15 mouse cellular contexts compared by ENCODE assay signal in the genomic region with DNA sequence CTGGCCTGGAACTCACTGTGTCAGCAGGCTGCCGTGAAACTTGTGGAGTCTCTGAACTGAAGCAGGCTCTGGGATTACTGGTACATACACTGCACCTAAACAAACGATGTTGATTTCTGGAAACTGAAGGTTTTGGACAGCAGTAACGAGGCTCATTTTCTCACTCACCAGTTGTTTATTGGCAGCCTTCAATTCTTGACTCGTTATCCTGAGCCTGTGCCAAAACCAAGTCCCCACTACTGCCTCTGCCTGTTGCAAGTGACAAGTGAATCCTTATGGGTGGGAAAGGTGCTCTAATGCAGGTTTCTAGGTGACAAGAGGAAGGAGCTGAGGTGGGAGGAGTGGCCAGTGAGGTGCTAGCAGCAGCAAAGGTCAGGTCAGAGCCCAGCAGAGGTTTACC. TPM values are rescaled to one million over a fixed set of nuclear protein-coding genes. Genes with fewer than 3 reads are reported as not detected.
A peak's percentile ranks its signal among the peaks of the same experiment; 100 is the strongest.
DNase-seq lines count a peak whose midpoint lies in the region; ATAC-seq and TF ChIP-seq lines count a peak whose summit lies in the region.
"Had no signal": no experiment of that assay in that cellular context is flagged by ENCODE, and none has a peak within 500 bp of the region (broad histone marks: within the 10 kb centered on the region; RNA-seq: fewer than 3 reads in every experiment).

No protein-coding gene starts in this region.

- WGBS in forebrain, postnatal 0 days: 17% methylated on average over 4 of the region's 4 CpGs
- 19% methylated on average over 4 of the region's 4 CpGs for WGBS in forebrain, embryonic 14.5 days
- 86% methylated on average over 4 of the region's 4 CpGs for WGBS in hindbrain, embryonic 10.5 days
- 80% methylated on average over 4 of the region's 4 CpGs for WGBS in hindbrain, embryonic 12.5 days
- WGBS in lung, embryonic 14.5 days: 32% methylated on average over 4 of the region's 4 CpGs
- 50% methylated on average over 4 of the region's 4 CpGs for WGBS in midbrain, embryonic 15.5 days

- intact Hi-C loops in gastrocnemius, postnatal 36 days (cut with DNase I): no loop called here

- no peaks in the 10 kb centered on the region for H3K4me1 ChIP-seq in forebrain, postnatal 0 days (ENCODE audit: insufficient read depth)
- H3K4me1 ChIP-seq in forebrain, embryonic 14.5 days (ENCODE audit: control insufficient read depth, insufficient read depth, low read length): no peaks in the 10 kb centered on the region; the same call in 1 of the 2 replicates
- H3K4me1 ChIP-seq in hindbrain, embryonic 10.5 days (replicated peaks): peaks cover 38% of the 10 kb centered on the region
- H3K4me1 ChIP-seq in hindbrain, embryonic 12.5 days: peaks cover 35% of the 10 kb centered on the region
- H3K4me1 ChIP-seq in lung, embryonic 14.5 days (ENCODE audit: insufficient read depth): 0 out of 2 replicates have a peak, but pooled peaks cover 4% of the 10 kb centered on the region
- peaks cover 27% of the 10 kb centered on the region for H3K4me1 ChIP-seq in midbrain, embryonic 15.5 days

- H3K9me3 ChIP-seq in forebrain, postnatal 0 days (ENCODE audit: low read length): no peaks in the 10 kb centered on the region
- H3K9me3 ChIP-seq in forebrain, embryonic 14.5 days (replicated peaks; ENCODE audit: control insufficient read depth, low read length): no peaks in the 10 kb centered on the region
- H3K9me3 ChIP-seq in hindbrain, embryonic 10.5 days: no peaks in the 10 kb centered on the region
- no peaks in the 10 kb centered on the region for H3K9me3 ChIP-seq in hindbrain, embryonic 12.5 days (replicated peaks)
- H3K9me3 ChIP-seq in lung, embryonic 14.5 days (ENCODE audit: low read depth, low read length): no peaks in the 10 kb centered on the region
- H3K9me3 ChIP-seq in midbrain, embryonic 15.5 days: no peaks in the 10 kb centered on the region
- H3K9me3 ChIP-seq: embryonic facial prominence, embryonic 12.5 days; forebrain, embryonic 12.5 days; liver, embryonic 15.5 days; stomach, embryonic 15.5 days had no signal

- no peak for DNase-seq in forebrain, postnatal 0 days
- no peak for DNase-seq in forebrain, embryonic 14.5 days (ENCODE audit: low spot score)
- DNase-seq in hindbrain, embryonic 10.5 days (ENCODE audit: low spot score): no peak
- peak; percentile 44 for DNase-seq in lung, embryonic 14.5 days
- DNase-seq in lung, postnatal 36 days: no peak
- no peak for DNase-seq in gastrocnemius, postnatal 36 days
- DNase-seq: heart, postnatal 36 days; kidney, adult 11 months had no signal

- peak overlapping the region; percentile 40; the same call in 1 of the 2 replicates for H3K27ac ChIP-seq in forebrain, postnatal 0 days (ENCODE audit: low read depth, low read length)
- no peak overlapping the region for H3K27ac ChIP-seq in forebrain, embryonic 14.5 days (ENCODE audit: low read depth, low read length)
- H3K27ac ChIP-seq in hindbrain, embryonic 10.5 days: 0 out of 2 replicates have a peak overlapping the region, but pooled peaks have one; percentile 13
- H3K27ac ChIP-seq in hindbrain, embryonic 12.5 days: no peak overlapping the region
- no peak overlapping the region for H3K27ac ChIP-seq in lung, embryonic 14.5 days (ENCODE audit: low read depth)
- 0 out of 2 replicates have a peak overlapping the region, but pooled peaks have one; percentile 20 for H3K27ac ChIP-seq in midbrain, embryonic 15.5 days
- H3K27ac ChIP-seq: embryonic facial prominence, embryonic 12.5 days; forebrain, embryonic 12.5 days; liver, embryonic 15.5 days; stomach, embryonic 15.5 days had no signal

- no peak for ATAC-seq in forebrain, postnatal 0 days
- ATAC-seq in forebrain, embryonic 14.5 days: no peak
- ATAC-seq in hindbrain, embryonic 12.5 days (ENCODE audit: low FRiP score): no peak
- ATAC-seq in lung, embryonic 14.5 days (ENCODE audit: insufficient read depth): no peak
- no peak for ATAC-seq in midbrain, embryonic 15.5 days (replicated peaks)

- H3K4me3 ChIP-seq in forebrain, postnatal 0 days (ENCODE audit: low read depth, low read length): no peak overlapping the region
- H3K4me3 ChIP-seq in forebrain, embryonic 14.5 days (ENCODE audit: low read depth, low read length): no peak overlapping the region
- H3K4me3 ChIP-seq in hindbrain, embryonic 10.5 days: no peak overlapping the region
- no peak overlapping the region for H3K4me3 ChIP-seq in hindbrain, embryonic 12.5 days
- H3K4me3 ChIP-seq in lung, embryonic 14.5 days (ENCODE audit: low read depth, low read length): no peak overlapping the region
- H3K4me3 ChIP-seq in midbrain, embryonic 15.5 days: no peak overlapping the region
- H3K4me3 ChIP-seq: embryonic facial prominence, embryonic 12.5 days; forebrain, embryonic 12.5 days; liver, embryonic 15.5 days; stomach, embryonic 15.5 days had no signal

- no peak overlapping the region for H3K9ac ChIP-seq in forebrain, postnatal 0 days
- H3K9ac ChIP-seq in forebrain, embryonic 14.5 days (ENCODE audit: low read length): no peak overlapping the region
- H3K9ac ChIP-seq in hindbrain, embryonic 12.5 days: no peak overlapping the region
- H3K9ac ChIP-seq in lung, embryonic 14.5 days: peak overlapping the region; percentile 15; the same call in 1 of the 2 replicates
- no peak overlapping the region for H3K9ac ChIP-seq in midbrain, embryonic 15.5 days
- H3K9ac ChIP-seq: embryonic facial prominence, embryonic 12.5 days; forebrain, embryonic 12.5 days; liver, embryonic 15.5 days; stomach, embryonic 15.5 days had no signal

- no peaks in the 10 kb centered on the region for H3K27me3 ChIP-seq in forebrain, postnatal 0 days (ENCODE audit: insufficient read depth, low read length)
- no peaks in the 10 kb centered on the region for H3K27me3 ChIP-seq in forebrain, embryonic 14.5 days (replicated peaks; ENCODE audit: control insufficient read depth, insufficient read depth, low read length)
- no peaks in the 10 kb centered on the region for H3K27me3 ChIP-seq in hindbrain, embryonic 10.5 days (ENCODE audit: insufficient read depth, poor library complexity, severe bottlenecking)
- no peaks in the 10 kb centered on the region for H3K27me3 ChIP-seq in hindbrain, embryonic 12.5 days
- H3K27me3 ChIP-seq in lung, embryonic 14.5 days (ENCODE audit: insufficient read depth, low read length): no peaks in the 10 kb centered on the region
- no peaks in the 10 kb centered on the region for H3K27me3 ChIP-seq in midbrain, embryonic 15.5 days (replicated peaks)
- H3K27me3 ChIP-seq: embryonic facial prominence, embryonic 12.5 days; forebrain, embryonic 12.5 days; liver, embryonic 15.5 days; stomach, embryonic 15.5 days had no signal

- no peak overlapping the region for H3K4me2 ChIP-seq in forebrain, postnatal 0 days (ENCODE audit: low read depth)
- H3K4me2 ChIP-seq in forebrain, embryonic 14.5 days (ENCODE audit: low read length): no peak overlapping the region
- H3K4me2 ChIP-seq in hindbrain, embryonic 12.5 days (replicated peaks): no peak overlapping the region
- no peak overlapping the region for H3K4me2 ChIP-seq in lung, embryonic 14.5 days
- no peak overlapping the region for H3K4me2 ChIP-seq in midbrain, embryonic 15.5 days
- H3K4me2 ChIP-seq: embryonic facial prominence, embryonic 12.5 days; forebrain, embryonic 12.5 days; liver, embryonic 15.5 days; stomach, embryonic 15.5 days had no signal

- TF ChIP-seq CTCF in forebrain, postnatal 0 days (IDR thresholded peaks at IDR 0.05; ENCODE audit: low read depth): no peak
- TF ChIP-seq CTCF in lung, embryonic 14.5 days (IDR thresholded peaks at IDR 0.05; ENCODE audit: low read depth): no peak

- peaks cover 22% of the 10 kb centered on the region for H3K36me3 ChIP-seq in forebrain, postnatal 0 days (ENCODE audit: insufficient read depth)
- peaks cover 21% of the 10 kb centered on the region for H3K36me3 ChIP-seq in forebrain, embryonic 14.5 days (ENCODE audit: control insufficient read depth, insufficient read depth, low read length)
- peaks cover 55% of the 10 kb centered on the region for H3K36me3 ChIP-seq in hindbrain, embryonic 10.5 days
- peaks cover 25% of the 10 kb centered on the region for H3K36me3 ChIP-seq in hindbrain, embryonic 12.5 days
- peaks cover 18% of the 10 kb centered on the region; the same call in 1 of the 2 replicates for H3K36me3 ChIP-seq in lung, embryonic 14.5 days (ENCODE audit: insufficient read depth)
- H3K36me3 ChIP-seq in midbrain, embryonic 15.5 days (replicated peaks): peaks cover 14% of the 10 kb centered on the region; the same call in 1 of the 2 replicates
- H3K36me3 ChIP-seq: liver, embryonic 15.5 days had no signal

RNA-seq across cellular contexts. Expression of gene Myl9, which starts 33.2 kb away (rescaled TPM):
- total RNA-seq in forebrain, postnatal 0 days (2014; rRNA removed): 24.4 and 34.3 TPM in 2 replicates
- polyA plus RNA-seq in forebrain, postnatal 0 days (2015; fragmentation: Nextera tagmentation; extraction: Ambion mirVana): 34.6 and 39.6 TPM in 2 replicates
- polyA plus RNA-seq in forebrain, embryonic 14.5 days (2014; fragmentation: Nextera tagmentation; extraction: Ambion mirVana): 40.5 and 44.1 TPM in 2 replicates
- polyA plus RNA-seq in hindbrain, embryonic 10.5 days (2016; fragmentation: Nextera tagmentation; extraction: Ambion mirVana): 86.1 and 126 TPM in 2 replicates
- 122 and 144 TPM in 2 replicates for polyA plus RNA-seq in hindbrain, embryonic 12.5 days (2016; fragmentation: Nextera tagmentation; extraction: Ambion mirVana)
- 397 and 446 TPM in 2 replicates for polyA plus RNA-seq in lung, embryonic 14.5 days (2014; fragmentation: Nextera tagmentation; extraction: Ambion mirVana)
- polyA plus RNA-seq in midbrain, embryonic 15.5 days (2015; fragmentation: Nextera tagmentation; extraction: Ambion mirVana): 41.2 and 41.6 TPM in 2 replicates
- 10 to 100 TPM; 44.2 to 82.8 TPM for total RNA-seq in gastrocnemius, postnatal 36 days (2021)
- total RNA-seq: megakaryocyte, adult 5-6 weeks had no signal

Comparison
In these comparisons a context has a peak if more than half of its experiments do, and no peak if none do; other contexts are left out.
1. H3K27ac ChIP-seq: peak in forebrain, postnatal 0 days (single experiment), hindbrain, embryonic 10.5 days (single experiment) and midbrain, embryonic 15.5 days (single experiment); none in forebrain, embryonic 14.5 days (single experiment), hindbrain, embryonic 12.5 days (single experiment) and lung, embryonic 14.5 days (single experiment).